In the genomic region with DNA sequence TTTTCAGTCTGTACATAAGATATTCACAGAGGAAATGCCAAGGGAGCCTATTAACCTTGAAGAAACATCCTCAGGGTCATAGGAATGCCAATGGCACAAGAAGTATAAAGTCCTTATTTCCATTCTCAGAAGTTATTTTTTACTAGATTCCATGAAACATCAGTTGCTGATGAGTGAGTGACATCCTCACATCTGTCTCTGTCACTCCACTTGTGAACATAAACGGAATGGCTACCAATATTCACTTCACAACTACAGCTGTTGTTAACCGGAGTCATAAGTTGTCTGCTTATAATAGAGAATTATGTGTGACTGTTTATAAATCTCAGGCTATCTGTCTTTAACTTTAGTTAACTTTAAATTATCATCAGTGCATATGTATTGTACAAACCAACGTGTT, we compare ENCODE assay signal across 35 mouse cellular contexts.
"Had no signal": no experiment of that assay in that cellular context is flagged by ENCODE, and none has a peak within 500 bp of the region (broad histone marks: within the 10 kb centered on the region; RNA-seq: fewer than 3 reads in every experiment).

No protein-coding gene starts in this region.

- H3K36me3 ChIP-seq: heart, embryonic 10.5 days; heart, embryonic 12.5 days; heart, embryonic 13.5 days; heart, embryonic 15.5 days; hindbrain, embryonic 10.5 days; hindbrain, embryonic 12.5 days; hindbrain, embryonic 13.5 days; hindbrain, embryonic 15.5 days; intestine, embryonic 15.5 days; kidney, embryonic 15.5 days had no signal

- H3K4me1 ChIP-seq: heart, embryonic 10.5 days; heart, embryonic 12.5 days; heart, embryonic 13.5 days; heart, embryonic 15.5 days; hindbrain, embryonic 10.5 days; hindbrain, embryonic 12.5 days; hindbrain, embryonic 13.5 days; hindbrain, embryonic 15.5 days; intestine, embryonic 15.5 days; kidney, embryonic 15.5 days had no signal

- H3K9me3 ChIP-seq: heart, embryonic 10.5 days; heart, embryonic 12.5 days; heart, embryonic 13.5 days; heart, embryonic 15.5 days; hindbrain, embryonic 10.5 days; hindbrain, embryonic 12.5 days; hindbrain, embryonic 13.5 days; hindbrain, embryonic 15.5 days; intestine, embryonic 15.5 days; kidney, embryonic 15.5 days had no signal

- H3K27me3 ChIP-seq: heart, embryonic 12.5 days; heart, embryonic 13.5 days; heart, embryonic 15.5 days; hindbrain, embryonic 12.5 days; hindbrain, embryonic 13.5 days; hindbrain, embryonic 15.5 days; intestine, embryonic 15.5 days; kidney, embryonic 15.5 days had no signal

- H3K4me3 ChIP-seq: heart, embryonic 10.5 days; heart, embryonic 12.5 days; heart, embryonic 13.5 days; heart, embryonic 15.5 days; hindbrain, embryonic 10.5 days; hindbrain, embryonic 12.5 days; hindbrain, embryonic 13.5 days; hindbrain, embryonic 15.5 days; intestine, embryonic 15.5 days; kidney, embryonic 15.5 days; layer of hippocampus, adult 2 months had no signal

- H3K27ac ChIP-seq: heart, embryonic 10.5 days; heart, embryonic 13.5 days; heart, embryonic 15.5 days; hindbrain, embryonic 10.5 days; hindbrain, embryonic 12.5 days; hindbrain, embryonic 13.5 days; hindbrain, embryonic 14.5 days; hindbrain, embryonic 15.5 days; hindbrain, postnatal 0 days; intestine, embryonic 15.5 days; kidney, embryonic 15.5 days; kidney, postnatal 0 days; layer of hippocampus, adult 2 months had no signal

- H3K9ac ChIP-seq: heart, embryonic 12.5 days; heart, embryonic 13.5 days; heart, embryonic 15.5 days; hindbrain, embryonic 12.5 days; hindbrain, embryonic 13.5 days; hindbrain, embryonic 14.5 days; hindbrain, embryonic 15.5 days; intestine, embryonic 15.5 days; kidney, embryonic 15.5 days had no signal

- H3K4me2 ChIP-seq: heart, embryonic 11.5 days; heart, embryonic 12.5 days; heart, embryonic 13.5 days; heart, embryonic 15.5 days; hindbrain, embryonic 12.5 days; hindbrain, embryonic 13.5 days; hindbrain, embryonic 14.5 days; hindbrain, embryonic 15.5 days; intestine, embryonic 15.5 days; kidney, embryonic 15.5 days had no signal

- ATAC-seq: hindbrain, embryonic 16.5 days; hindbrain, postnatal 0 days; inflammation-experienced regulatory T-cells, adult 6 months; intestine, embryonic 15.5 days; intestine, embryonic 16.5 days; intestine, postnatal 0 days had no signal

- DNase-seq: heart, postnatal 10 days; heart, postnatal 14 days; heart, postnatal 36 days; heart, postnatal 4 days; kidney, adult 11 months; kidney, adult 18-20 months; kidney, adult 2 months; kidney, adult 8-10 months; kidney, adult 9 months; kidney, postnatal 10 days; kidney, postnatal 14 days; kidney, postnatal 25 days; kidney, postnatal 36 days; kidney, postnatal 4 days; layer of hippocampus, adult 9-11 months; layer of hippocampus, postnatal 36 days had no signal
